ENCODE assay signal across 16 mouse cellular contexts in the genomic region with DNA sequence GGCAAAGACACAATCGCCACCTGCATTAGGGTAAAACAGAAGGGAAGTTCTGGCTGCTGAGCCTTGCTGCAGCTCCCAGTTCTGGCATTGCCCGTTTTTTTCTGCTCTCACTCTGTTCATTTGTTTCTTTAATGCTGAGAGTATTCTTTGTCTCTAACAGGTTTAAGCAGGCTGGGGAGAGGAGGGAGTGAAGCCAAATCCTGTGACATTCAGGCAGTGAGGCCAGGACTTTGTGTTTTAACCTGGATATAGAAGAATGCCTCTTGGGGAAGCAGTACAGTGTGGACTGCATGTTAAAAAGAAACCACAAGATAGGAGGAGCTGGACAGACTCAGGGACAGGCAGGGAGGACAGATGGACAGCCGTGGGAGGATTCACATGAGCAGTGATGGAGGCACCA. TPM values are rescaled to one million over a fixed set of nuclear protein-coding genes. Genes with fewer than 3 reads are reported as not detected.
DNase-seq lines count a peak whose midpoint lies in the region; ATAC-seq and TF ChIP-seq lines count a peak whose summit lies in the region.
"Had no signal": no experiment of that assay in that cellular context is flagged by ENCODE, and none has a peak within 500 bp of the region (broad histone marks: within the 10 kb centered on the region; RNA-seq: fewer than 3 reads in every experiment).

No protein-coding gene starts in this region.

- no peak for DNase-seq in lung, embryonic 14.5 days
- no peak for DNase-seq in lung, adult 18-20 months
- DNase-seq in forebrain, embryonic 14.5 days (ENCODE audit: low spot score), result peak; percentile 34
- DNase-seq in adrenal gland, postnatal 14 days, result no peak
- DNase-seq: right cerebral cortex, postnatal 25 days; thymus, adult 2 months had no signal

- no peak overlapping the region for H3K4me2 ChIP-seq in hindbrain, embryonic 15.5 days
- no peak overlapping the region for H3K4me2 ChIP-seq in hindbrain, embryonic 12.5 days (replicated peaks)
- no peak overlapping the region for H3K4me2 ChIP-seq in lung, embryonic 14.5 days
- no peak overlapping the region for H3K4me2 ChIP-seq in forebrain, embryonic 14.5 days (ENCODE audit: low read length)
- H3K4me2 ChIP-seq: limb, embryonic 12.5 days; neural tube, embryonic 12.5 days had no signal

- no peak for TF ChIP-seq POLR2A in olfactory bulb, adult 2 months (IDR thresholded peaks at IDR 0.05; ENCODE audit: insufficient read depth, low read depth, low read length)

- H3K4me1 ChIP-seq in hindbrain, embryonic 15.5 days (replicated peaks), result peaks cover 15% of the 10 kb centered on the region
- peaks cover 8% of the 10 kb centered on the region; the same call in 1 of the 2 replicates for H3K4me1 ChIP-seq in hindbrain, embryonic 12.5 days
- no peaks in the 10 kb centered on the region for H3K4me1 ChIP-seq in lung, embryonic 14.5 days (ENCODE audit: insufficient read depth)
- H3K4me1 ChIP-seq in forebrain, embryonic 14.5 days (ENCODE audit: control insufficient read depth, insufficient read depth, low read length), result 0 out of 2 replicates have a peak, but pooled peaks cover 3% of the 10 kb centered on the region
- H3K4me1 ChIP-seq in olfactory bulb, adult 2 months (ENCODE audit: control insufficient read depth, insufficient read depth, low read length), result peaks cover 8% of the 10 kb centered on the region; the same call in 1 of the 2 replicates
- H3K4me1 ChIP-seq: neural tube, embryonic 12.5 days had no signal

- H3K27ac ChIP-seq in hindbrain, embryonic 15.5 days (replicated peaks), result no peak overlapping the region; the same call in 1 of the 2 replicates
- H3K27ac ChIP-seq in hindbrain, embryonic 12.5 days, result no peak overlapping the region
- H3K27ac ChIP-seq in lung, embryonic 14.5 days (ENCODE audit: low read depth), result peak overlapping the region; percentile 39; the same call in 1 of the 2 replicates
- peak overlapping the region; percentile 15; the same call in 1 of the 2 replicates for H3K27ac ChIP-seq in forebrain, embryonic 14.5 days (ENCODE audit: low read depth, low read length)
- H3K27ac ChIP-seq in olfactory bulb, adult 2 months (ENCODE audit: insufficient read depth, low read depth, low read length), result 0 out of 2 replicates have a peak overlapping the region, but pooled peaks have one; percentile 40
- H3K27ac ChIP-seq: macrophage; neural tube, embryonic 12.5 days had no signal

- no peak overlapping the region for H3K4me3 ChIP-seq in hindbrain, embryonic 15.5 days
- no peak overlapping the region for H3K4me3 ChIP-seq in hindbrain, embryonic 12.5 days
- no peak overlapping the region for H3K4me3 ChIP-seq in lung, embryonic 14.5 days (ENCODE audit: low read depth, low read length)
- no peak overlapping the region for H3K4me3 ChIP-seq in forebrain, embryonic 14.5 days (ENCODE audit: low read depth, low read length)
- no peak overlapping the region for H3K4me3 ChIP-seq in olfactory bulb, adult 2 months (ENCODE audit: insufficient read depth, low read depth, low read length)
- H3K4me3 ChIP-seq: limb, embryonic 12.5 days; neural tube, embryonic 12.5 days had no signal

- H3K9me3 ChIP-seq in hindbrain, embryonic 15.5 days, result no peaks in the 10 kb centered on the region
- no peaks in the 10 kb centered on the region for H3K9me3 ChIP-seq in hindbrain, embryonic 12.5 days (replicated peaks)
- no peaks in the 10 kb centered on the region for H3K9me3 ChIP-seq in lung, embryonic 14.5 days (ENCODE audit: low read depth, low read length)
- no peaks in the 10 kb centered on the region for H3K9me3 ChIP-seq in forebrain, embryonic 14.5 days (replicated peaks; ENCODE audit: control insufficient read depth, low read length)
- H3K9me3 ChIP-seq: limb, embryonic 12.5 days; neural tube, embryonic 12.5 days had no signal

- ATAC-seq in hindbrain, embryonic 15.5 days (ENCODE audit: low FRiP score, low read depth), result peak; percentile 40; the same call in 1 of the 2 replicates
- ATAC-seq in hindbrain, embryonic 12.5 days (ENCODE audit: low FRiP score), result no peak
- no peak for ATAC-seq in lung, embryonic 14.5 days (ENCODE audit: insufficient read depth)
- ATAC-seq in forebrain, embryonic 14.5 days, result 0 out of 2 replicates have a peak, but pooled peaks have one; percentile 26
- ATAC-seq: activated CD4-positive, CD25-positive, alpha-beta regulatory T cell, adult 4 months; intestine, embryonic 16.5 days had no signal

- no peak for TF ChIP-seq CTCF in lung, embryonic 14.5 days (IDR thresholded peaks at IDR 0.05; ENCODE audit: low read depth)
- TF ChIP-seq CTCF in olfactory bulb, adult 2 months (IDR thresholded peaks at IDR 0.05; ENCODE audit: insufficient read depth, low read depth, low read length), result no peak

- 67% methylated on average over 3 of the region's 3 CpGs for WGBS in hindbrain, embryonic 15.5 days
- 56% methylated on average over 3 of the region's 3 CpGs for WGBS in hindbrain, embryonic 12.5 days
- WGBS in lung, embryonic 14.5 days, result 55% methylated on average over 3 of the region's 3 CpGs
- WGBS in forebrain, embryonic 14.5 days, result 36% methylated on average over 3 of the region's 3 CpGs
- WGBS in olfactory bulb, adult 2 months, result 40% methylated on average over 3 of the region's 3 CpGs

- no peaks in the 10 kb centered on the region for H3K27me3 ChIP-seq in hindbrain, embryonic 15.5 days
- H3K27me3 ChIP-seq in hindbrain, embryonic 12.5 days, result no peaks in the 10 kb centered on the region
- no peaks in the 10 kb centered on the region for H3K27me3 ChIP-seq in lung, embryonic 14.5 days (ENCODE audit: insufficient read depth, low read length)
- no peaks in the 10 kb centered on the region for H3K27me3 ChIP-seq in forebrain, embryonic 14.5 days (replicated peaks; ENCODE audit: control insufficient read depth, insufficient read depth, low read length)
- H3K27me3 ChIP-seq: limb, embryonic 12.5 days; neural tube, embryonic 12.5 days had no signal

- peaks cover 19% of the 10 kb centered on the region for H3K36me3 ChIP-seq in hindbrain, embryonic 15.5 days
- H3K36me3 ChIP-seq in hindbrain, embryonic 12.5 days, result peaks cover 13% of the 10 kb centered on the region
- H3K36me3 ChIP-seq in lung, embryonic 14.5 days (ENCODE audit: insufficient read depth), result peaks cover 7% of the 10 kb centered on the region; the same call in 1 of the 2 replicates
- H3K36me3 ChIP-seq in forebrain, embryonic 14.5 days (ENCODE audit: control insufficient read depth, insufficient read depth, low read length), result peaks cover 24% of the 10 kb centered on the region

- no peak overlapping the region for H3K9ac ChIP-seq in hindbrain, embryonic 15.5 days
- no peak overlapping the region for H3K9ac ChIP-seq in hindbrain, embryonic 12.5 days
- H3K9ac ChIP-seq in lung, embryonic 14.5 days, result no peak overlapping the region
- peak overlapping the region; percentile 14 for H3K9ac ChIP-seq in forebrain, embryonic 14.5 days (ENCODE audit: low read length)
- H3K9ac ChIP-seq: limb, embryonic 12.5 days; neural tube, embryonic 12.5 days had no signal

RNA-seq across cellular contexts. Expression of a gene that starts 17.1 kb away (rescaled TPM):
- 10.4 and 11.3 TPM in 2 replicates for polyA plus RNA-seq in hindbrain, embryonic 15.5 days (2015; fragmentation: Nextera tagmentation; extraction: Ambion mirVana)
- 11.6 and 13.3 TPM in 2 replicates for polyA plus RNA-seq in hindbrain, embryonic 12.5 days (2016; fragmentation: Nextera tagmentation; extraction: Ambion mirVana)
- polyA plus RNA-seq in lung, embryonic 14.5 days (2014; fragmentation: Nextera tagmentation; extraction: Ambion mirVana), result 55.8 and 57.3 TPM in 2 replicates
- polyA plus RNA-seq in forebrain, embryonic 14.5 days (2014; fragmentation: Nextera tagmentation; extraction: Ambion mirVana), result 13.6 and 14.1 TPM in 2 replicates
- not detected in 2 replicates for polyA plus RNA-seq in olfactory bulb, adult 2 months (2012; ENCODE audit: insufficient read depth, insufficient read length, low replicate concordance, missing spikeins)
- total RNA-seq in adrenal gland, postnatal 14 days (2021), result 0.98 and 2.8 TPM in 2 replicates
- polyA plus RNA-seq: macrophage had no signal

RNA-seq across cellular contexts. Expression of a gene that starts 23.8 kb away (rescaled TPM):
- not detected in 2 replicates for polyA plus RNA-seq in hindbrain, embryonic 15.5 days (2015; fragmentation: Nextera tagmentation; extraction: Ambion mirVana)
- polyA plus RNA-seq in hindbrain, embryonic 12.5 days (2016; fragmentation: Nextera tagmentation; extraction: Ambion mirVana), result not detected in 2 replicates
- polyA plus RNA-seq in lung, embryonic 14.5 days (2014; fragmentation: Nextera tagmentation; extraction: Ambion mirVana), result not detected in 2 replicates
- polyA plus RNA-seq in forebrain, embryonic 14.5 days (2014; fragmentation: Nextera tagmentation; extraction: Ambion mirVana), result 0.32 TPM in 1 of 2 replicates, not detected in the other
- polyA plus RNA-seq in olfactory bulb, adult 2 months (2012; ENCODE audit: insufficient read depth, insufficient read length, low replicate concordance, missing spikeins), result not detected in 2 replicates
- total RNA-seq in adrenal gland, postnatal 14 days (2021), result 0.79 and 1.1 TPM in 2 replicates
- total RNA-seq: gastrocnemius, adult 8-10 months had no signal
- polyA plus RNA-seq: activated CD4-positive, CD25-positive, alpha-beta regulatory T cell, adult 4 months; embryonic facial prominence, embryonic 14.5 days; intestine, embryonic 16.5 days; limb, embryonic 12.5 days; macrophage; neural tube, embryonic 12.5 days; thymus, adult 2 months had no signal

RNA-seq across cellular contexts. Expression of a gene that starts 23.9 kb away (rescaled TPM):
- 133 and 138 TPM in 2 replicates for polyA plus RNA-seq in hindbrain, embryonic 15.5 days (2015; fragmentation: Nextera tagmentation; extraction: Ambion mirVana)
- polyA plus RNA-seq in hindbrain, embryonic 12.5 days (2016; fragmentation: Nextera tagmentation; extraction: Ambion mirVana), result 62.9 and 69.2 TPM in 2 replicates
- 31.2 and 32.8 TPM in 2 replicates for polyA plus RNA-seq in lung, embryonic 14.5 days (2014; fragmentation: Nextera tagmentation; extraction: Ambion mirVana)
- 111 and 125 TPM in 2 replicates for polyA plus RNA-seq in forebrain, embryonic 14.5 days (2014; fragmentation: Nextera tagmentation; extraction: Ambion mirVana)
- polyA plus RNA-seq in olfactory bulb, adult 2 months (2012; ENCODE audit: insufficient read depth, insufficient read length, low replicate concordance, missing spikeins), result 140 TPM in 1 of 2 replicates, not detected in the other
- 73.3 and 74.6 TPM in 2 replicates for total RNA-seq in adrenal gland, postnatal 14 days (2021)

Comparison
In these comparisons a context has a peak if more than half of its experiments do, and no peak if none do; other contexts are left out.
1. ATAC-seq: peak in hindbrain, embryonic 15.5 days (single experiment) and forebrain, embryonic 14.5 days (single experiment); none in hindbrain, embryonic 12.5 days (single experiment) and lung, embryonic 14.5 days (single experiment).
2. H3K27ac ChIP-seq: peak in lung, embryonic 14.5 days (single experiment), forebrain, embryonic 14.5 days (single experiment) and olfactory bulb, adult 2 months (single experiment); none in hindbrain, embryonic 15.5 days (single experiment) and hindbrain, embryonic 12.5 days (single experiment).
3. RNA of a gene that starts 17.1 kb away (polyA plus RNA-seq): 55.8 to 57.3 TPM in lung, embryonic 14.5 days, 13.6 to 14.1 TPM in forebrain, embryonic 14.5 days, 11.6 to 13.3 TPM in hindbrain, embryonic 12.5 days and 10.4 to 11.3 TPM in hindbrain, embryonic 15.5 days; not detected in olfactory bulb, adult 2 months; every median in the first group is over 10 times any median in the second.